Mouse (Mus musculus) left cerebral cortex, postnatal 10 days (tissue): ENCODE data around the gene Cnpy2. TPM values are rescaled to one million over a fixed set of nuclear protein-coding genes. Genes with fewer than 3 reads are reported as not detected.

Experiments used
- DNase-seq, 2 experiments: peaks; one replicate each; pipeline ENCODE4 v3.0.0; 2021 to 2022; ENCODE audit warnings: low spot score in 2 of 2, mixed read lengths in 1 of 2; ENCODE audit errors: extremely low spot score in 1 of 2
- intact Hi-C: fragments of 180-260 bp; cut with DNase I; formaldehyde crosslinking; loops from one replicate; pipeline ENCODE4 v1.15.1; 2025
- total RNA-seq, 2 experiments: library from RNA; stranded (reverse); gene quantifications; 2 replicates each; pipeline ENCODE4 v1.2.3; 2021

Gene Cnpy2
- total RNA-seq, 2 experiments from 2014 or later = 64.4 to 69.7 TPM

DNA sequence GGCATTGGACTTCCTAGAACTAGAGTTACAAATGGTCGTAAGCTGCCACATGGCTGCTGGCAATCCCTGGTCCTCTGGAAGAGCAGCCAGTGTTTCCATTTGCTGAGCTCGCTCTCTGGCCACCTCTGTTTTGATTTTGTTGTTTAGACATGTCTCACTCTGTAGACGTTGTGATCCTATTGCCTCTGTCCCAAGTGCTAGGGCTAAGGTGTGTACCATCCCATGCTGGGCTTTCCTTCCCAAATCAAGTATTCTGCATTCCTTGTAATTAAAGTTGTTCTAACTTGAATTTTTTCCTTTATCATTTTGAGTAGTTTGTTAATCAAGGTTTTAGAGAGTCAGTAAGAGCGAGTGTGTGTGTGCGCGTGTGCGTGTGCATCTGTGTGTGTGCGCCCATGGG, 25.3 kb downstream of the Cnpy2 start:
- no peak for DNase-seq
- intact Hi-C loops = no loop called here

DNA sequence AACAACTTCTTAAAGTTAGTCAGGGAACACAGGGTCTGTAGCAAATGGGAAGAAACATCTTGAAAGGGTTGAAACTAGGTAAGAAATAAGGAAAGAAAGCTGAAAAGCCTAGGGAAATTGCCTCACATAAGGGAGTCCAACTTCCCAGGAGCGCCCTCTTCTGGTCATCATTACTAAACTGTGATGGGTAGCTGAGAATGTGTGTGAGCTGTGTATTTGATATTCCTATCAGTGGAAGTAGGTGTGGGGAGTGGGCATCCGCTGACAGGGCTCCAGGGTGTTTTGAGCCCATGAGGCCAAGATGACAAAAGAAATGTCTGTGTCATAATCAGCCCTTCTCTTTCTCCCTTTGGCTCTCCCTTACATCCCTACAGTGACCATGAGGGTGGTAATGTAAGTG, 36.5 kb downstream of the Cnpy2 start:
- DNase-seq = peak in 1 of 2 experiments; percentile 58
- intact Hi-C loops = no loop called here

DNA sequence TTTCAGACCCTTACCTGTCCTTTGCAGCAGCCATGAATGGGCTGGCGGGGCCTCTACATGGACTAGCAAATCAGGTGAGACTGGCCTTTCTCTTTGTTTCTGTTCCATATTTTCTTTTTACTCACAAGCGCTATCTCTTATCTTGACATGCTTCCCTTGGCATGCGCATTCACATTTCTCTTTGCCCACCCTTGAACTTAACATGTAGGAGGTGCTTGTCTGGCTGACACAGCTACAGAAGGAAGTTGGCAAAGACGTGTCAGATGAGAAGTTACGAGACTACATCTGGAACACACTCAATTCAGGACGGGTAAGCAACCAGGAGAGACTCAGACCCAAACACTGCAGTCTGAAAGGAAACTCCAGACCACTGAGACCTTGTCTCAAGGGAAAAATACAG, 37.0 kb downstream of the Cnpy2 start:
- no peak for DNase-seq
- intact Hi-C loops = no loop called here

DNA sequence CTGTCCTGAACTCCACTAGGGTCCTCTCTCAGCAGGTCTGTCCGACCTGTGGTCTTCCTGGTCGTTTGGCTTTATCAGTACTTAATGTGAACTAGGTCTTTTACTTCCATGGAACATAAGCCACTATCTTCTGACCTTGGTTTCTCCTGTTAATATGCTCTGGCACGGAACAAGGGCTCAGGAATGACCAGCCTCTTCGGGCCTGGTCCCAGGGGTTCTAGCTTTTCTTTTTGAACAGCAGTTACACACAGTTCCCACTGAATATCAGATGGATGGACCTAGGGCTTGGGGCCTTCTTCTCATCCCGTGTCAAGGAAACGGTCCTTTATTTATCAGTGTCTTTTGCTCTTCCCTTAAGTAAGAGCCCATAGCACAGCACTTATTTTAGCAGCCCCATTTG, 39.6 kb downstream of the Cnpy2 start:
- intact Hi-C loops = no loop called here
- no peak for DNase-seq

DNA sequence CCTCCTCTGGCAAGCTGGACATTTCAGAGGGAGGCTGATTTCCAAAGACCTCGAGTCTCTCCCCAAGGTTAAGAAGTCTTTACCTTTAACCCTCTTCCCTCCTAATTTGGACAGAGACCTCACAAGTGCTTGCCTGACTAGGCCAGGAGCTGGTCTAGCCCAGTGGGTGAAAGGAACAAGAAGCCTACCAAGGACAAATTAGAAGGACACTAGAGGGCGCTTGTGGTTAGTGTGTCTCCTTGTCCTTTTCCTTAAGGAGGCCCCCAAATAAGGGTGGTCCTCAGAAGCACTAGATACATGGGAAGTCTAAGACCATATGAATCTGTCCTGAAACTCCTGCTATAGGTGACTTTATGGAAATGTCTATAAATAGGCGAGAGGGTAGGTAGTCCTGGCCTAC, 40.3 kb downstream of the Cnpy2 start:
- no peak for DNase-seq
- intact Hi-C loops = no loop called here

DNA sequence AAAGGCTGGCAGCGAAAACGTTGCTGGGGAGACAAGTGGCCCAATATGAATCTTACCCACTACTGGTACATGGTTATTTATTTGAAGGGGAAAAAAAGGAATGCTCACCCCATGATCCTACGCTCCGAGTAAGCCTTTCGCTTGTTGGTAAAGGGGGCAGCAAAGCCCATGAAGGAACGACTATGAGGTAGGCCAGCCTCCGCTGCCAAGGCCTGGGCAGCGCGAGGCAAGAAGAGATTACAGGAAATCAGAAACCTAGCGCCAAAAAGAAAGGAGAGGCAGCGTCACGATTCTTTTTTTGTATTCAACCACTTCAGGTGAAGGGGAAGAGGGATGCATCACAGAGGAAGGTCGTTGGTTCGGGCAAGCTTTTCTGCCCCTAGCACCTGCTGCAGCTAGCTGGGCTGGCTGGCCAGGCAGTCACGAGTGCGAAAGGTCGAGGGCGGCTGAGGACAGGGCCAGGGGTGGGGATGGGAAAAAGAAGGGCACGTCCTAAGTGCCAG, 45.7 kb downstream of the Cnpy2 start:
- intact Hi-C loops = no loop called here
- DNase-seq = no peak

DNA sequence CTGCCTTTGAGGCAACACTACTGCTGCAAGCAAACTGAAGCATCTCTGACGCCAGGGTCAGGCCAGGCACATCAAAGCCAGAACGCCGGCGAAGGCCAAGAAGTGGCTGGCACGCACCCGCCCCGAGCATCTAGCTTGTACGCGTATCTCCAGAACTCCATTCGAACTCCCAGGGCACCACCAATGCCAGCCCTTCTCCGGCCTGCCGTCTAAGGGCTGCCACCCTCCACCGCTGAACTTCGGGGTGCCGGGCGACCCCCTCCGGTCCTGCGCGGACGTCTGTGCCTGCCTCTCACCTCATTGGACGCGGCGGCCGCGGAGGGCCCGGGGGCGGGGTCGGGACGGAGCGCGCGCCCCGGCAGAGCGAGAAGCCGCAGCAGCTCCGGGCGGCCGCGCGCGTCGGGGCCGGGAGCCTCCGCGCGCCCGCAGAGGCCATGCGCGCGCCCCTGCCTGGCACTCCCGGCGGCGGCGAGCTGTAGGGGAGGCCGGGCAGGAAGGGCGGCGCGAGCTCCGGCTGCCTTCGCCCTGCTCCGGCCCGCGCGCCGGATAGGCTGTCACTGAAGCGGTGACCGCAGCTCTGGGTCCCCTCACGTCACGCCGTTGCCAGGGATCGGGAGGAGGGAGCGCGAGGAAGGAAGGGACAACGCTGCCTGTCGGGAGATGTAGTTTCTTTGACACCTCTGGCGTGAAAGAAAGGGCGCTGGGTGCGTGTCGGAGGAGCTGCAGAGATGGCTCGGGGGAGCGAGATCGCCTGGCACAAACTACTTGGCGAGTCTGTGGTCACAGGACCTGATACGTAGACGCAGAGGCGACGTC, 46.4 kb downstream of the Cnpy2 start, which contains the start of gene Coq10a:
Gene Coq10a, minus strand, starts transcription at position 596 of the 816 bp plus-strand sequence.
- intact Hi-C loops = no loop called here
- peak; percentile 91 to 95 for DNase-seq

DNA sequence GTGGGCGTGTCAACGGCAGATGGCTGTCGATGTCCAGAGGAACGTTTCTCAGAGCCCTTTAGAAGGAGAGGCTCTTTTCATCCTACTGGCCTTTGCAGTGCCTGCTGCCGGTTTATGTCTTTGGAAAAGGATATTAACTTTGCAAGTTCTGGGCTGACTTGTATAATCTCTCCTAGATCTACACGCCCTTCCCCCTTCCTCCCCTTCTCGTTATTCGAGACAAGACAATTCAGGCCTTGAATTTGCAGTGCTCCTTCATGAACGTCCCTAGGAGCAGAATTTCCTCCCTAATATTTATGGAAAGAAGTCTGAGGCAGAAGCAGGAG, 46.9 kb downstream of the Cnpy2 start:
- no peak for DNase-seq
- intact Hi-C loops = no loop called here

DNA sequence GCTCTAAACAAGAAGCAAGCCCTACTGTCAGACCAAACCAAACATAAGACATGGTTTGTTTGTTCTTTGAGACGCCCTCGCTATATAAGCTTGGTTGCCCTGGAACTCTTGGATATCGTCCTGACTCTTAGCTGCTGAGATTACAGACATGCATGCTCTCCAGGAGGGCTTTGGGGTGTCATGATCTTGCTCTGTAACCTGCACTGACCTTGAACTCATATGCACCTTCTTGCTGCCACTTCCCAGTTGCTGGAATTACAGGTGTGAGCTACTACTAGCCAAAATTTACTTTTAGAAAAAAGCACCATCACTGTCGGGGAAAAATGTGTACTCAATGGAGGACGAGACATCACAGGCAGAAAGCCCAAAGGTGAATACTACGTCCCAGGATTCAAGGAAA, 47.3 kb downstream of the Cnpy2 start:
- no peak for DNase-seq
- intact Hi-C loops = no loop called here

DNA sequence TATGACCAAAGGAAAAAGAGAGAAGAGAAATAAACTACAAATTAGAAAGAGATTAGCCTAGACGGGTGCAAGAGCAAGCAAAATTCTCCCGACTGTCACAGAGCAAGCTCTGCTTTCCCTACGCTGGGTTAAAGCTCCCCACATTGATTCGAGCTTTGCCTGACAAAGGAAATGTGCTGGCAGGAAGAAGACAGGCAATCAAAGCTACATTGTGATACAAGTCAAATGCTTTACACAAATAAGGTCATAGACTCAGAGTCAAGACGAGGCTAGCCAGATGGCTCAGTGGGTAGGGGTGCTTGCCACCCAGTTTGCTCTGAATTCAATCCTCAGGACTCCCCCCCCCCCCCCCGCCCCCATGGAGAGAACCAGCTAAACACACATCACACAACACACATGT, 47.8 kb downstream of the Cnpy2 start:
- DNase-seq = no peak
- intact Hi-C loops = no loop called here

DNA sequence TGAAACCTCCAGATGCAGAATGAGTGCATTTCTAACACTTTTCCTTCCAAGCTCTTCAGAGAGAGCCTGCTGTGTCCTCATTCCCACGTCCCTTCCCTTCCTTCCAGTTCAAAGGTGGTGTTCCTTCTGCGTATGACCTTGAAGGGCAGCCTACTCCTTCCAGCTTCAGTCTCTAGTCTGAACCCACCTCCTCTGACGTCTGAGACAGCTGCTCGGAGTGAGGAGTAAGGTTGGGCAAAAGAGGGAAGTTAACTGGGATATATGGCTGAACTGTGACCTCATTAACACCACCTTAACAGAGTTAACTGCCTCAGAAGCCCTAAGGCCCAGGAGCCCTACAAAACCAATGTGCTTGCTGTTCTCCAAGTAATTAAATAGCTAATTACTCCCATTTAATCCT, 48.3 kb downstream of the Cnpy2 start:
- intact Hi-C loops = no loop called here
- DNase-seq = no peak

DNA sequence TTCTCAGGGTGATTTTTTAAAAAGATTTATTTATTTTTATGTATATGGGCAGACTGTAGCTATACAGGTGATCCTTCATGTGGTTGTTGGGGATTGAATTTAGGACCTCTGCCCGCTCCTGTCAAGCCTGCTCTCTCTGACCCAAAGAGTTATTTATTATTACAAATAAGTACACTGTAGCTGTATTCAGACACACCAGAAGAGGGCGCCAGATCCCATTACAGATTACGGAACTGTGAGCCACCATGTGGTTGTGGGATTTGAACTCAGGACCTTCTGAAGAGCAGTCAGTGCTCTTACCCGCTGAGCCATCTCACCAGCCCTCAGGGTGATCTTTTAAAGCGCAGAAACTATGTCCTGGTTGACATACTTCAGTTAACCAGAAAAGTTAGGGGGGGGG, 49.9 kb downstream of the Cnpy2 start:
- intact Hi-C loops = no loop called here
- no peak for DNase-seq

DNA sequence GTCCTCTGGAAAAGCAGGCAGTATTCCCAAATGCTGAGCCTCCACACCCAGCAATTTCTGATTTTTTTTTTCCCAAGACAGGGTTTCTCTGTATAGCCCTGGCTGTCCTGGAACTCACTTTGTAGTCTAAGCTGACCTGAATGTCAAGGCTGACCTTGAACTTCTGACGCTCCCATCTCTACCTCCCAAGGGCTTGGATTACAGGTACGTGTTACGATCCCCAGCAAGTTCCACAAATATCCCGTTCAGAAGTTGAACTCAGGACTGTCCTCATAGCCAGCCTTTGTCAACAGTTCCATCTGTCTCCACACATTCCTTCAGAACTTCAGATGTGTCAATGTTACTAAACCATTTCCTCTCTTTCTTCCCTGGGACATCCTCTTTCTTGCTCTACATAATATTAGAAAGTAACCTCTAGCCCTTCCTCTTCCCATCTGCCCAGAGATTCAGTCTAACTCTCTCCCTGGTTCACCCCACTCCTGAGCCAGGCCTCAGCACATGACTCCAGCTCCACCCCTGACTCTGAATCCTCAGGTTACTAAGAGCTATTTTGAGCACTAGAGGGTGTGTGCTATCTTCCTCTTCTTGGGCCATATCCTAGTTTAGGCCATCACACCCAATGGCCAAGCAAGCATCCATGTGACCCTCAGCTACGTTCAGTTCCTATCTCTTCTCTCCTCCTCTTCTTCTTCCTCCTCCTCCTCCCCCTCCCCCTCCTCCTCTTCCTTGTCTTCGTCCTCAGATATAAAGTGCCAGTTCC, 50.9 kb downstream of the Cnpy2 start:
- intact Hi-C loops = no loop called here
- no peak for DNase-seq

DNA sequence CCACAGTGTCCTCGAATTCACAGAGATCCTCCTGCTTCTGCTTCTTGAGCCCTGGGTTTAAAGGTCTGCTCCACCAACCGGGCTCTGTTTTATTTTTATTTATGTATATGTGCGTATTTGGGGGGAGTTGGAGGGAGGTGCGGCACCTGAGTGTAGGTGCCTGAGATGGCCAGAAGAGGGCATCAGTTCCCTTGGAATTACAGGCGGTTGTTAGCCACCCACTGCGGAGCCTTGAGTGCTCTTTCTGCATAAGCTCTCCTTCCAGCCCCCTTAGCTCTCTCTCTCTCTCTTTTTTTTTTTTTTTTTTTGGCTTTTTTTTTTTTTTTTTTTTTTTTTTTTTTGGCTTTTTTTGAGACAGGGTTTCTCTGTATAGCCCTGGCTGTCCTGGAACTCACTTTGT, 52.1 kb downstream of the Cnpy2 start:
- intact Hi-C loops = no loop called here
- DNase-seq = no peak

DNA sequence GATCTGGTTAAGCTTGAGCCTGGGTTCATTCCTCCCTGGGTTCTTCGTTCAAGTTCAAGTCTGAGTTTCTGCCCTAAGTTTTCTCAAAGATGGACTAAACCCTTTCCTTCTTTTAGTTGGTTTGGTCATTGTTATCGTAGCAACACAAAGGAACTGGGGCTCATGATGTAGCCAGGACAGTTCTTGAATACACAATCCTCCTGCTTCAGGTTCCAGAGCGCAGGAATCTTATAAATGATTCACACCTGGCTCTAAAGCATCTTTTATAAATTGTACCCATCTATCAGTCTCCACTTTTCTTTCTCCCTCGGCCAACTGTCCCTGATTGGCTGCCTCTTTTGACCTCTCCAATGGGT, 53.8 kb downstream of the Cnpy2 start:
- intact Hi-C loops = loop anchor here (5.0 kb wide), 1 partner anchor 81 kb away; the partner anchor contains the start of gene Smarcc2

DNA sequence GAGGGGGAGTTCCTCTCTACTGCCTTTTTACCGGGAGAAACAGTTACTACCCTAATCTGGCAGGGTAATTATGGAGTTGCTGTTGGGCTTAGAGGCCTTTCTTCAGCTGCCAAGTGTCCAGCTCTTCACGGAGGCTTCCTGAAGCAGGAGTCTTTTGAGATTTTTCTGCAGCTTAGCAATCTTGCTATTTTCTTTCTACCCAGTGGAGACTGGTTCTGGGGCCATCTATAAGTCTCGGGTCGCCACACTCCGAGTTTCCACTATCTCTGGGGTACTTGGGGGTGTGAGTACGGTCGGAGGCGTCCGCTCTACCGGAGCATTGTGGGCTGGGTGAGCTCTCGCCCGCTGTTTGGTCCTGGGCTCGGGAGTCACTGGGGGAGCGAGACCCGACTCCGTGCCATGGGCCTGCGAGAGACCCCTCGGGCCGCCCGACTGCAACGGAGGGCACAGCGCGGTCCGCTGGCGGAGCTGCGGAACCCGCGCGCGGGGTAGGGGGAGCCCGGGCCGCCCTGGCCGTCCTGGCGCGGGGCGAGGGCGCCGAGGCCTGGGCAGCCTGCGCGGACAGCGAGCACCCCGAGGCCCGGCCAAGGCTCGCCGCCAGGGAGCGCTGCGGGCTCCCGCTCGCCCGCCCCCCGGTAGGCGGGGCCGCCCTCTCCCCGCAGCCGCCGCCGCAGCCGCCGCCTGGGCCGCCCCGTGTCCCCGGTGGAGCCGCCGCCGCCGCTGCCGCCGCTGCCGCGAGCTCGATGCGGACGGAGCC, 54.4 kb downstream of the Cnpy2 start, which contains the start of gene Ankrd52:
Gene Ankrd52, plus strand, starts transcription at position 661 of the 757 bp plus-strand sequence.
- DNase-seq = peak; percentile 45 to 92
- intact Hi-C loops = loop anchor here (5.0 kb wide), 1 partner anchor 81 kb away; the partner anchor contains the start of gene Smarcc2

More for the DNA sequence above, 53.8 kb downstream of the Cnpy2 start:
- no peak for DNase-seq
